Mouse (Mus musculus) ES-Bruce4 (cell line): ENCODE data around the gene Tsga10.

Experiments
- CTCF ChIP-seq: IDR thresholded peaks from one replicate; pipeline ENCODE4 v1.8.1; 2011; ENCODE audit warnings: low read depth, low read length
- EP300 ChIP-seq: IDR thresholded peaks from 2 replicates; pipeline ENCODE4 v1.6.1; 2011; ENCODE audit warnings: low read depth, low read length; ENCODE audit not compliant: insufficient read depth
- POLR2A ChIP-seq: IDR thresholded peaks from one replicate; pipeline ENCODE4 v1.8.1; 2011; ENCODE audit warnings: low read length; ENCODE audit not compliant: insufficient read depth

GRCm38 (mm10) chr1:37872131-37873067 is 6.2 kb upstream of the Tsga10 start:
- TF ChIP-seq CTCF (no peak), POLR2A (peak; percentile 31), EP300 (no peak)
